Comparison of ENCODE assay signal across 16 mouse cellular contexts in the genomic region with DNA sequence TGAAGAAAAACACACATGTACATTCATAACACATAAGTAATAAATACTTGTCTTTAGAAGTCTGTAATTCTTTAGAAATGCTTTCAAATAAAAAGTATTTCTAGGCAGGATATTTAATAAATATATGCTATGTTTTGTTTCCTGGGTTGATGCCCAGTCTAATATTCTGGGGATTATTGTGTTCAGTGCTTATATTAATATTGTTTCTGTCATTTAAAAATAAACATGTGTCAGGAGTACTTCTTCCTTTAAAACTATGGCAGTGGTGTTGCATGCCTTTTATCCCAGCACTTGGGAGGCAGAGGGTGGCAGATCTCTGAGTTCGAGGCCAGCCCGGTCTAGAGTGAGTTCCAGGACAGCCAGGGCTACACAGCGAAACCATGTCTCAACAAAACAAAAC.
"Had no signal": no experiment of that assay in that cellular context is flagged by ENCODE, and none has a peak within 500 bp of the region (broad histone marks: within the 10 kb centered on the region; RNA-seq: fewer than 3 reads in every experiment).

No protein-coding gene starts in this region.

- H3K4me1 ChIP-seq: neural tube, embryonic 13.5 days; neural tube, embryonic 15.5 days; stomach, embryonic 15.5 days had no signal

- H3K9ac ChIP-seq: neural tube, embryonic 13.5 days; neural tube, embryonic 15.5 days; stomach, embryonic 15.5 days had no signal

- H3K27ac ChIP-seq: neural tube, embryonic 13.5 days; neural tube, embryonic 15.5 days; stomach, embryonic 15.5 days; stomach, postnatal 0 days had no signal

- H3K4me2 ChIP-seq: neural tube, embryonic 13.5 days; neural tube, embryonic 15.5 days; stomach, embryonic 15.5 days had no signal

- DNase-seq: retina, postnatal 1 day; right cerebral cortex, adult 18-20 months; right cerebral cortex, postnatal 14 days; right cerebral cortex, postnatal 25 days; right cerebral cortex, postnatal 4 days; spleen, adult 18-20 months; thymus, adult 18-20 months; thymus, adult 2 months; thymus, postnatal 14 days; thymus, postnatal 25 days; thymus, postnatal 36 days; thymus, postnatal 4 days had no signal

- H3K9me3 ChIP-seq: neural tube, embryonic 13.5 days; neural tube, embryonic 15.5 days; stomach, embryonic 15.5 days had no signal

- H3K36me3 ChIP-seq: neural tube, embryonic 13.5 days; neural tube, embryonic 15.5 days; stomach, embryonic 15.5 days had no signal

- H3K4me3 ChIP-seq: neural tube, embryonic 13.5 days; neural tube, embryonic 15.5 days; stomach, embryonic 15.5 days had no signal

- H3K27me3 ChIP-seq: neural tube, embryonic 13.5 days; neural tube, embryonic 15.5 days; stomach, embryonic 15.5 days had no signal
